Mouse (Mus musculus) E14TG2a.4 (cell line): Measurements from ENCODE around the gene Frmd6.

Experiments
- CTCF ChIP-seq: conservative IDR thresholded peaks from 2 replicates; pipeline ENCODE4 v1.5.1; 2014; ENCODE audit warnings: low read length
- NANOG ChIP-seq: IDR thresholded peaks from 2 replicates; pipeline ENCODE4 v1.6.1; 2014; ENCODE audit warnings: borderline replicate concordance, low read length, mixed read lengths

- no peak for TF ChIP-seq CTCF
- TF ChIP-seq NANOG: no peak
These were observed 70.8 kb downstream of the Frmd6 start for GRCm38 (mm10) chr12:70896068-70896467.
